Mouse (Mus musculus): ENCODE measurements around the gene Clec2l.

Clec2l gene

GRCm38 (mm10) chr6:38721361-38721760 is 58.5 kb downstream of the Clec2l start:
- no peak for DNase-seq

DNA sequence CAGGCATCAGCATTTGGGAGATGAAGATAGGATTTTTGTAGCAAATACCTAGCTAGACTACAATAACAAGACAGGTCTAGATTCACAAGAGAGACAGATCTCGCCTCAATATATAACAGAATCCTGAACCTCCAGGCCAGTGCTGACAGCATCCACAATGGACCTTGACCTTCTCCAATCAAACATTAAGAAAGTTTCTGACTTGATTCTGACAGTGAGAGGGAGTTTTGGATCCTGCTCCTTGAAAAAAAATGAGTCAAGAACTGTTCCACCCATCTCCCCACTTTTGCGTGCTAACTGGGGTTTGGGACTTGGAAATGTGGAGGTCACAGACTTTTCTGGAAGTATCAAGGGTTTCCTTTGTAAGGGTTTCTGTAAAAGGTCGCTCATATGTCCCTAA is 62.6 kb downstream of the Clec2l start:
- DNase-seq, result peak in 1 of 2 experiments; percentile 35
